Mouse (Mus musculus) midbrain, embryonic 14.5 days (tissue): ENCODE measurements around the gene Ppp1r13b. TPM values are rescaled to one million over a fixed set of nuclear protein-coding genes. Genes with fewer than 3 reads are reported as not detected.

ENCODE experiments used
- ATAC-seq: fragments of 200-750 bp; cut with Nextera tagmentation; 2 replicates; pipeline ENCODE4 v1.8.0; 2017; ENCODE audit warnings: moderate number of reproducible peaks, moderate library complexity; ENCODE audit not compliant: low FRiP score, low TSS enrichment
- DNase-seq: peaks from one replicate; pipeline ENCODE4 v3.0.0-alpha.2; 2015
- H3K27ac ChIP-seq: fragments of 300-500 bp; sonication (generic); replicated peaks from 2 replicates; pipeline ENCODE4 v1.5.1; 2014; ENCODE audit warnings: mild to moderate bottlenecking, low read depth, low read length, moderate library complexity
- H3K27me3 ChIP-seq: fragments of 300-500 bp; sonication (generic); 2 replicates; pipeline ENCODE4 v1.6.1; 2014; ENCODE audit warnings: low read length, control low read depth, mixed read lengths; ENCODE audit not compliant: control insufficient read depth, insufficient read depth
- H3K36me3 ChIP-seq: fragments of 300-500 bp; sonication (generic); 2 replicates; pipeline ENCODE4 v1.6.1; 2014; ENCODE audit warnings: low read length, control low read depth; ENCODE audit not compliant: control insufficient read depth, insufficient read depth
- H3K4me1 ChIP-seq: fragments of 300-500 bp; sonication (generic); 2 replicates; pipeline ENCODE4 v1.6.1; 2014; ENCODE audit warnings: mild to moderate bottlenecking, antibody characterized with exemption, low read length, control low read depth; ENCODE audit not compliant: control insufficient read depth, insufficient read depth
- H3K4me2 ChIP-seq: fragments of 300-500 bp; sonication (generic); 2 replicates; pipeline ENCODE4 v1.6.1; 2014; ENCODE audit warnings: mild to moderate bottlenecking, low read length, moderate library complexity
- H3K4me3 ChIP-seq: fragments of 300-500 bp; sonication (generic); replicated peaks from 2 replicates; pipeline ENCODE4 v1.5.1; 2014; ENCODE audit warnings: low read depth, low read length
- H3K9ac ChIP-seq: fragments of 300-500 bp; sonication (generic); replicated peaks from 2 replicates; pipeline ENCODE4 v1.6.1; 2014; ENCODE audit warnings: mild to moderate bottlenecking, low read length, moderate library complexity
- H3K9me3 ChIP-seq: fragments of 300-500 bp; sonication (generic); 2 replicates; pipeline ENCODE4 v1.6.1; 2016; ENCODE audit warnings: low read length, control low read depth, mixed read lengths; ENCODE audit not compliant: control insufficient read depth
- WGBS: fragments of 180-500 bp; shearing (Covaris S2); extraction: QIAGEN DNeasy Blood & Tissue Kit; methylation state at CpG from one replicate; pipeline ENCODE4 v1.1.7; 2014; 5-methylcytosine and 5-hydroxymethylcytosine counted together
- polyA plus RNA-seq: library from polyadenylated mRNA; unstranded; fragments of >200 nt; fragmentation: Nextera tagmentation; extraction: Ambion mirVana; gene quantifications from 2 replicates; pipeline ENCODE4 v1.2.1, GENCODE M21; 2014

The Ppp1r13b gene
- polyA plus RNA-seq, 1 experiment from 2014 or later: 38.1 TPM

DNA sequence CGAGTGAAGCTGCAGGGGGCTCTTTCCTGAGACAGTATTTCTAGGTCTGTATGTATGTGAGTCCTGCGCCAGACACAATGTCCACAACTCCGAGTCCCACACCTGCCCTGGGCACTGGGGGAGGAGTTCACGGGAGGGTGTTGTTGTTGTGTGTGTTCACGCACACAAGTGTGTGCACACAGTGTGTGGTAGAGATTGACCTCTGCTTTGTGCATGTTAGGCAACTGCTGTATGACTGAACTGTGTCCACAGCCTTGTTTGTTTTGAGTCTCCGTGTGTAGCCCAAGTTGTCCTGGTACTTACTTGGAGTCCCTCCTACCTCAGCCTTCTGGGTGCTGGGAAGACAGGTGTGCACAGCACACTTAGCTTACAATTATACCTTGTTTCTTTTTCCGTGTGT, 117.3 kb downstream of the Ppp1r13b start:
- 94% methylated on average over 7 of the region's 7 CpGs for WGBS
- no peak for ATAC-seq
- no peak for DNase-seq
- Histone ChIP-seq H3K27me3 (no peaks in the 10 kb centered on the region), H3K4me3 (no peak overlapping the region), H3K4me2 (no peak overlapping the region), H3K9me3 (no peaks in the 10 kb centered on the region), H3K36me3 (peaks cover 98% of the 10 kb centered on the region), H3K4me1 (no peaks in the 10 kb centered on the region), H3K27ac (no peak overlapping the region), H3K9ac (no peak overlapping the region)

- no peak for DNase-seq
- Histone ChIP-seq H3K4me1 (no peaks in the 10 kb centered on the region), H3K9ac (no peak overlapping the region), H3K36me3 (peaks cover 98% of the 10 kb centered on the region), H3K4me2 (no peak overlapping the region), H3K27me3 (no peaks in the 10 kb centered on the region), H3K4me3 (no peak overlapping the region), H3K27ac (no peak overlapping the region), H3K9me3 (no peaks in the 10 kb centered on the region)
- WGBS: 98% methylated on average over 5 of the region's 5 CpGs
- no peak for ATAC-seq
Measured at GRCm38 (mm10) chr12:111790090-111790489, 117.8 kb downstream of the Ppp1r13b start.

- no peak overlapping the region for H3K9ac ChIP-seq
- H3K4me3 ChIP-seq: no peak overlapping the region
- no peaks in the 10 kb centered on the region for H3K27me3 ChIP-seq
- H3K9me3 ChIP-seq: no peaks in the 10 kb centered on the region
- no peaks in the 10 kb centered on the region for H3K4me1 ChIP-seq
- 96% methylated on average over 6 of the region's 6 CpGs for WGBS
- no peak overlapping the region for H3K27ac ChIP-seq
- no peak for ATAC-seq
- H3K4me2 ChIP-seq: no peak overlapping the region
- peaks cover 94% of the 10 kb centered on the region for H3K36me3 ChIP-seq
- no peak for DNase-seq
Measured at GRCm38 (mm10) chr12:111787015-111787414, 120.9 kb downstream of the Ppp1r13b start.

- 79% methylated on average over 15 of the region's 15 CpGs for WGBS
- Histone ChIP-seq H3K9me3 (no peaks in the 10 kb centered on the region), H3K9ac (no peak overlapping the region), H3K27ac (no peak overlapping the region), H3K4me3 (no peak overlapping the region), H3K27me3 (no peaks in the 10 kb centered on the region), H3K4me2 (no peak overlapping the region), H3K4me1 (no peaks in the 10 kb centered on the region), H3K36me3 (peaks cover 94% of the 10 kb centered on the region)
- ATAC-seq (no peak), DNase-seq (no peak)
Measured at GRCm38 (mm10) chr12:111785174-111785573, 122.7 kb downstream of the Ppp1r13b start.

- no peak overlapping the region for H3K4me3 ChIP-seq
- no peak for DNase-seq
- H3K36me3 ChIP-seq: peaks cover 95% of the 10 kb centered on the region
- H3K27me3 ChIP-seq: no peaks in the 10 kb centered on the region
- H3K27ac ChIP-seq: no peak overlapping the region
- ATAC-seq: no peak
- H3K4me2 ChIP-seq: no peak overlapping the region
- no peak overlapping the region for H3K9ac ChIP-seq
- no peaks in the 10 kb centered on the region for H3K9me3 ChIP-seq
- WGBS: 100% methylated on average over 1 of the region's 1 CpGs
- H3K4me1 ChIP-seq: no peaks in the 10 kb centered on the region
Measured at GRCm38 (mm10) chr12:111779544-111779943, 128.4 kb downstream of the Ppp1r13b start.

Other genes with a start within 250 kb of the Ppp1r13b start
- 1,414 and 1,526 TPM in 2 replicates for gene Ckb, start 235.8 kb downstream of the Ppp1r13b start, polyA plus RNA-seq
- 7.0 and 8.0 TPM in 2 replicates for gene Trmt61a, start 230.0 kb downstream of the Ppp1r13b start, polyA plus RNA-seq
- gene Bag5, start 194.9 kb downstream of the Ppp1r13b start, polyA plus RNA-seq: 67.3 and 72.9 TPM in 2 replicates
- 57.6 and 66.0 TPM in 2 replicates for gene Apopt1, start 194.8 kb downstream of the Ppp1r13b start, polyA plus RNA-seq
- gene Klc1, start 149.3 kb downstream of the Ppp1r13b start, polyA plus RNA-seq: 621 and 628 TPM in 2 replicates
- gene Xrcc3, start 94.2 kb downstream of the Ppp1r13b start, polyA plus RNA-seq: 2.3 and 3.2 TPM in 2 replicates
- 29.7 and 33.7 TPM in 2 replicates for gene Zfyve21, start 93.9 kb downstream of the Ppp1r13b start, polyA plus RNA-seq
- gene Atp5mpl, start 58.9 kb upstream of the Ppp1r13b start, polyA plus RNA-seq: 644 and 890 TPM in 2 replicates
- gene Tdrd9, start 63.4 kb upstream of the Ppp1r13b start, polyA plus RNA-seq: 0.42 and 0.46 TPM in 2 replicates
- gene Rd3l, start 73.2 kb upstream of the Ppp1r13b start, polyA plus RNA-seq: not detected in 2 replicates
- gene Aspg, start 198.6 kb upstream of the Ppp1r13b start, polyA plus RNA-seq: not detected in 2 replicates
- 6.2 and 7.2 TPM in 2 replicates for gene Kif26a, start 238.1 kb upstream of the Ppp1r13b start, polyA plus RNA-seq